Mouse (Mus musculus) liver, embryonic 15.5 days (tissue): ENCODE data around the gene Nt5c2. TPM values are rescaled to one million over a fixed set of nuclear protein-coding genes. Genes with fewer than 3 reads are reported as not detected.
A peak's percentile ranks its signal among the peaks of the same experiment; 100 is the strongest.
"Not testable (repeated sequence)": the region's sequence is repeated elsewhere in the genome, so short reads cannot be mapped to it uniquely, and the experiment has no call there.

Source experiments
- ATAC-seq: fragments of 200-750 bp; cut with Nextera tagmentation; 2 replicates; pipeline ENCODE4 v1.8.0; 2017; ENCODE audit warnings: moderate number of reproducible peaks, mild to moderate bottlenecking, moderate library complexity; ENCODE audit not compliant: insufficient read depth
- H3K27ac ChIP-seq: fragments of 300-500 bp; sonication (generic); replicated peaks from 2 replicates; pipeline ENCODE4 v1.5.1; 2015; ENCODE audit warnings: mild to moderate bottlenecking, inconsistent platforms
- H3K27me3 ChIP-seq: fragments of 300-500 bp; sonication (generic); 2 replicates; pipeline ENCODE4 v1.6.1; 2015; ENCODE audit warnings: mild to moderate bottlenecking, inconsistent platforms
- H3K36me3 ChIP-seq: fragments of 300-500 bp; sonication (generic); replicated peaks from 2 replicates; pipeline ENCODE4 v1.6.1; 2015; ENCODE audit warnings: moderate library complexity, mild to moderate bottlenecking, inconsistent platforms
- H3K4me1 ChIP-seq: fragments of 300-500 bp; sonication (generic); replicated peaks from 2 replicates; pipeline ENCODE4 v1.6.1; 2015; ENCODE audit warnings: inconsistent platforms
- H3K4me2 ChIP-seq: fragments of 300-500 bp; sonication (generic); 2 replicates; pipeline ENCODE4 v1.6.1; 2015; ENCODE audit warnings: moderate library complexity, mild to moderate bottlenecking, inconsistent platforms
- H3K4me3 ChIP-seq: fragments of 300-500 bp; sonication (generic); replicated peaks from 2 replicates; pipeline ENCODE4 v1.5.1; 2015; ENCODE audit warnings: mild to moderate bottlenecking, inconsistent platforms
- H3K9ac ChIP-seq: fragments of 300-500 bp; sonication (generic); 2 replicates; pipeline ENCODE4 v1.6.1; 2015; ENCODE audit warnings: moderate library complexity, mild to moderate bottlenecking, inconsistent platforms
- H3K9me3 ChIP-seq: fragments of 300-500 bp; sonication (generic); replicated peaks from 2 replicates; pipeline ENCODE4 v1.6.1; 2016; ENCODE audit warnings: inconsistent platforms
- WGBS: fragments of 180-500 bp; shearing (Covaris S2); methylation state at CpG from one replicate; pipeline ENCODE4 v1.1.7; 2015; ENCODE audit warnings: mixed read lengths; ENCODE audit not compliant: insufficient replicate concordance; 5-methylcytosine and 5-hydroxymethylcytosine counted together
- polyA plus RNA-seq: library from polyadenylated mRNA; unstranded; fragments of >200 nt; fragmentation: Nextera tagmentation; extraction: Ambion mirVana; gene quantifications from 2 replicates; pipeline ENCODE4 v1.2.1, GENCODE M21; 2015

The Nt5c2 gene
- polyA plus RNA-seq, 1 experiment from 2014 or later = 42.7 TPM

DNA sequence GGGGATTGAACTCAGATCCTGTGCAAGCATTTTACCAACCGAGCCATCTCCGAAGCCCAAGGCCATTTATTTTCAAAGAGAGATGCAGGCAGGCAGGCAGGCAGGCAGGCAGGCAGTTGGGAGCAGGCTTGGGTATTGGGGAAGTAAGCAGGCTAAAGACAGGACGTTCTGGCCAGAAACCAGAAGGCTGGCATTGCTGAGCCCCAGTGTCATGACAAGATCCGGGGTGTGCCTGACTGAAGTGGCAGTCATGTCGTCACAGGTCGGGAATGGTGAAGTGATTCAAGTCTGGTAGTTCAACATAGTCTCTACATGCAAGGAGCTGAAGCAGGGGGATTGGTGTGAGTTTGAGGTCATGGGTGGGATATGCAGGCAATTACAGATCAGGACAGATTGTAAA, 27.3 kb downstream of the Nt5c2 start:
- 38% methylated on average over 6 of the region's 6 CpGs for WGBS
- Histone ChIP-seq H3K36me3 (no peaks in the 10 kb centered on the region), H3K9ac (peak overlapping the region; percentile 57), H3K9me3 (no peaks in the 10 kb centered on the region), H3K27me3 (no peaks in the 10 kb centered on the region), H3K4me3 (peak overlapping the region; percentile 52), H3K4me1 (peaks cover 78% of the 10 kb centered on the region), H3K27ac (peak overlapping the region; percentile 94), H3K4me2 (peak overlapping the region; percentile 80)
- no peak for ATAC-seq

DNA sequence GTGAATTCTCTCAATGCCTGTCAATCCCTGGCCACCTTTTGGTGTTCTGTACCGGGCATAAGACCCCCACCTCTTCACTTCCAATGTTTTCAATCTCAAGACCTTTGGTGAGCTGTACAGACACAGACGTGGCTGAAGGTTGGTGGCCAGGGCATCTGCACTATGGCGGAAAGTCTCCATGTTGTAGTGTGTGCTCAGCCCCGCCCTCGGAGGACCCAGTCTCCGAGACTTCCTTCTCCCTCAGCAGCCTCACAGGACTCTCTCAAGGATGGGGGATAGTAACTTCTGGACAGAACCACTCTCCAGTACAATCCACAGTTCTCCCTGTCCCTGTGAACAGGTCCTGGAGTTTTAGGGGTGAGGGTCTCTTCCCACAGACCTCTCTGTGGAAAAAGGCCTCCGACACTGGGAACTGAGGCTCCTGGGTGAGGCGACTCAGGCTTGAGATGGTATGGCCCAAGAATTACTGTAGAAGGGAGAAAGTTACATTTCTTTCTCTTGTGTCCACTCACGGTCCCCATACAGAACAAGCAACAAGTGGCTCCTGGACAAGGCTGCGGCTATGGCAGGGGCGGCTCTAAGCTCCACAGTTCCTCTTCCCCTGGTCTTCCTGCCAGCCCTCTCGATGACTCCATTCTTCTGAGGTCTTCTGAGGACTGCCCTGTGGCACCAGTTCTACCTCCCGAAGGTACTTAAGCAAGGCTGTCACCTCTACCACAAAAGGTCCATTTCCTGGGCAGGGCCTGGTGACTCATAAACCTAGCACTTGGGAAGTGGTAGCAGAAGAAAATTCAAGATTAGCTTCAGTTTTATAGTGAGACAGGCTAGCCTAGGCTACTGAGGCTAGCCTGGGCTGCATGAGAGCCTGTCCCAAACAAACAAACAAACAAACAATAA, 30.0 kb downstream of the Nt5c2 start:
- 52% methylated on average over 13 of the region's 13 CpGs for WGBS
- H3K9me3 ChIP-seq = no peaks in the 10 kb centered on the region
- H3K4me1 ChIP-seq = peaks cover 88% of the 10 kb centered on the region
- ATAC-seq = no peak
- no peak overlapping the region for H3K4me3 ChIP-seq
- H3K4me2 ChIP-seq = peak overlapping the region; percentile 68
- H3K36me3 ChIP-seq = no peaks in the 10 kb centered on the region
- no peaks in the 10 kb centered on the region for H3K27me3 ChIP-seq
- H3K9ac ChIP-seq = no peak overlapping the region; the same call in 1 of the 2 replicates
- H3K27ac ChIP-seq = peak overlapping the region; percentile 88

DNA sequence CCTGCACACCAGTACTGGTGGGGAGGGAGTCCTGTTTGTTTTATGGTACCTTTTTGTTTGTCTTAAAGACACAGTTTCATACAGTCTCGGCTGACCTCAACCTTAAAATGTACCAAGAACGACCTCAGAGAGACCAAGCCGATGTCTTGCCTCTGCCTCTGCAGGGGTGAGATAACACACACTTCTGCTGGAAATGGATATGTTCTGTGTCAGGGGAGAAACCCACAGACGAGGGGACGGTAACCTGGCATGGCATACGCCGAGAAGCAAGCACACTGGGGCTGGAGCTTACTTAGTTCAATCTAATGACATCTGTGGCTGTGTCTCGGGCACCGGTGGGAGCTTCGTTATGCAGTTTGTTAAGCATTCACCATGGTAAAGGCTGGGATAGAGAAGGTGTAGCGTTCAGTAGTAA, 31.0 kb downstream of the Nt5c2 start:
- peak; percentile 49 for ATAC-seq
- Histone ChIP-seq H3K4me1 (peaks cover 87% of the 10 kb centered on the region), H3K27ac (peak overlapping the region; percentile 88), H3K4me2 (peak overlapping the region; percentile 68), H3K9me3 (no peaks in the 10 kb centered on the region), H3K4me3 (peak overlapping the region; percentile 35), H3K9ac (peak overlapping the region; percentile 31; the same call in 1 of the 2 replicates), H3K27me3 (no peaks in the 10 kb centered on the region), H3K36me3 (no peaks in the 10 kb centered on the region)
- 11% methylated on average over 11 of the region's 11 CpGs for WGBS

GRCm38 (mm10) chr19:46983352-46983965, 31.5 kb downstream of the Nt5c2 start:
- 44% methylated on average over 14 of the region's 14 CpGs for WGBS
- Histone ChIP-seq H3K4me3 (peak overlapping the region; percentile 35), H3K9ac (peak overlapping the region; percentile 31; the same call in 1 of the 2 replicates), H3K27me3 (no peaks in the 10 kb centered on the region), H3K27ac (peak overlapping the region; percentile 88), H3K9me3 (no peaks in the 10 kb centered on the region), H3K4me2 (peak overlapping the region; percentile 68), H3K36me3 (no peaks in the 10 kb centered on the region), H3K4me1 (peaks cover 87% of the 10 kb centered on the region)
- ATAC-seq = peak; percentile 58

GRCm38 (mm10) chr19:46981462-46981861, 33.5 kb downstream of the Nt5c2 start:
- no peaks in the 10 kb centered on the region for H3K36me3 ChIP-seq
- WGBS = 34% methylated on average over 6 of the region's 6 CpGs
- no peak overlapping the region for H3K4me3 ChIP-seq
- ATAC-seq = no peak
- H3K9ac ChIP-seq = no peak overlapping the region
- no peaks in the 10 kb centered on the region for H3K9me3 ChIP-seq
- H3K4me1 ChIP-seq = peaks cover 67% of the 10 kb centered on the region
- H3K27me3 ChIP-seq = no peaks in the 10 kb centered on the region
- H3K27ac ChIP-seq = no peak overlapping the region
- no peak overlapping the region for H3K4me2 ChIP-seq

- H3K9ac ChIP-seq = no peak overlapping the region
- H3K27me3 ChIP-seq = no peaks in the 10 kb centered on the region
- 66% methylated on average over 3 of the region's 3 CpGs for WGBS
- no peak for ATAC-seq
- H3K4me1 ChIP-seq = peaks cover 51% of the 10 kb centered on the region
- H3K36me3 ChIP-seq = no peaks in the 10 kb centered on the region
- no peak overlapping the region for H3K4me2 ChIP-seq
- H3K9me3 ChIP-seq = no peaks in the 10 kb centered on the region
- no peak overlapping the region for H3K4me3 ChIP-seq
- no peak overlapping the region for H3K27ac ChIP-seq
Observed at GRCm38 (mm10) chr19:46979781-46980105, 35.2 kb downstream of the Nt5c2 start.

DNA sequence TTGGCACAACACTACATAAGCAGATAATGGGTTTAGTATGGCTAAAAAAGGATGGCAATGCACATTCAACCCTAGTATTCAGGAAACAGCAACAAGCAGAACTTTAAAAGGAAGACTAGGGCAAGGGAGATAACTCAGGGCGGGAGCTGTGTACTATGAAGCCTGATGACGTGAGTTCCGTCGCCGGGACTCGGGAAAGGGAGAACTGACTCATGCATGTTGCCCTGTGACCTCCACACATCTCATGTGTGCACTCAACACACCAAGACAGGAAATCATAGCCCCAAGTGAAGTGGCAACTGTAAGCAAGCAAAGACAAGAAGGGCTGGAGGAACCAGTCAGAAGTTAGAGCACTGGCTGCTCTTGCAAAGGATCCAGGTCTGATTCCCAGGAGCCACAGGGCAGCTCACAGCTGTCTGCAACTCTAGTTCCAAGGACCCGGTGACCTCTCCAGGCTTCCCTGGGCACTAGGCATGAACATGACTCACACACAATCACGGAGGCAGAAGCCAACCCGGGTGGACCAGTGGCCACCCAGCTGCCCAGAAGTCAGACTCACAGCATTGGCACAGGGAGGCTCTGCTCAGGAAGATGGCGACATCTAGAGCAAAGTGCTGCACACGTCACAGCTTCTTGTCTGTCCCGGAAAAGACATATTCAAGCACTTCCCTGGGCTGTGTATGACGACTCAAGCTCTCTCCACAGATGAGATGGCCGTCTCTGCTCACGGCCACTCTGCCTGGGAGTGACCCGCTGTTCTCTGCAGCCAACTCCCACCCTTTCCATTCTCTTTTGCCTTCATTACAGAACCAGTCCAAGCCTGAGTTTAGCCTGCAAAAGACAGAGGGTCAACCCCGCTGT, 35.8 kb downstream of the Nt5c2 start:
- WGBS = 54% methylated on average over 17 of the region's 17 CpGs
- H3K27ac ChIP-seq = 0 out of 2 replicates have a peak overlapping the region, but pooled peaks have one; percentile 25
- no peaks in the 10 kb centered on the region for H3K36me3 ChIP-seq
- no peak overlapping the region for H3K4me2 ChIP-seq
- peaks cover 46% of the 10 kb centered on the region for H3K4me1 ChIP-seq
- no peak overlapping the region for H3K4me3 ChIP-seq
- no peaks in the 10 kb centered on the region for H3K9me3 ChIP-seq
- H3K27me3 ChIP-seq = no peaks in the 10 kb centered on the region
- H3K9ac ChIP-seq = no peak overlapping the region
- no peak for ATAC-seq

GRCm38 (mm10) chr19:46978069-46978468, 36.9 kb downstream of the Nt5c2 start:
- H3K4me1 ChIP-seq = peaks cover 38% of the 10 kb centered on the region
- not testable (repeated sequence) for H3K9ac ChIP-seq, H3K4me3 ChIP-seq, H3K36me3 ChIP-seq, H3K27me3 ChIP-seq, H3K4me2 ChIP-seq, H3K9me3 ChIP-seq, ATAC-seq, H3K27ac ChIP-seq
- WGBS = 77% methylated on average over 3 of the region's 3 CpGs

- Histone ChIP-seq H3K27me3 (no peaks in the 10 kb centered on the region), H3K4me3 (no peak overlapping the region), H3K4me1 (peaks cover 36% of the 10 kb centered on the region), H3K9me3 (no peaks in the 10 kb centered on the region), H3K36me3 (no peaks in the 10 kb centered on the region), H3K4me2 (no peak overlapping the region), H3K27ac (no peak overlapping the region), H3K9ac (no peak overlapping the region)
- 55% methylated on average over 6 of the region's 6 CpGs for WGBS
- ATAC-seq = no peak
Observed at GRCm38 (mm10) chr19:46977460-46977859, 37.5 kb downstream of the Nt5c2 start.

GRCm38 (mm10) chr19:46976743-46977142, 38.2 kb downstream of the Nt5c2 start:
- Histone ChIP-seq H3K27ac (no peak overlapping the region), H3K9ac (no peak overlapping the region), H3K4me3 (no peak overlapping the region), H3K27me3 (no peaks in the 10 kb centered on the region), H3K4me2 (no peak overlapping the region), H3K9me3 (no peaks in the 10 kb centered on the region), H3K36me3 (no peaks in the 10 kb centered on the region), H3K4me1 (peaks cover 34% of the 10 kb centered on the region)
- ATAC-seq = no peak
- 47% methylated on average over 2 of the region's 2 CpGs for WGBS

DNA sequence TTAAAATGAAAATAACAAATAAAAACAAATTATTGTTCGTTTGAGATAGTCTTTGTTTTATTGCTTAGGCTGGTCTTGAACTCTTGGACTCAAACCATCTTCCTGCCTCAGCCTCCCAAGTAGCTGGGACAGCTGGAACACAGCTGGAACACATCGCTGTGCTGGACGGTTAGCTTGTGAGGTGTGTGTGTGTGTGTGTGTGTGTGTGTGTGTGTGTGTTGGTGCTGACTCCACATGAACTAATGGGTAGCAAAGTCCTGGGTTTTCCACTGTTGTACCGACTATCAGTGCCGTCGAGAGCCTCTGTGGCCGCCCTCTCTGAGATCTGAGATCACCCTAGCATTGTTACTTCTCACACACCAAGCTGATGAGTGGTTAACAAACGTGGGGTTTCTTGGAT, 39.0 kb downstream of the Nt5c2 start:
- no peak for ATAC-seq
- Histone ChIP-seq H3K27me3 (no peaks in the 10 kb centered on the region), H3K4me2 (no peak overlapping the region), H3K9ac (no peak overlapping the region), H3K36me3 (no peaks in the 10 kb centered on the region), H3K4me3 (no peak overlapping the region), H3K4me1 (peaks cover 35% of the 10 kb centered on the region), H3K9me3 (no peaks in the 10 kb centered on the region), H3K27ac (no peak overlapping the region)
- 74% methylated on average over 8 of the region's 8 CpGs for WGBS
